Mouse (Mus musculus) thymus, postnatal 10 days (tissue): ENCODE results near the gene 1500009C09Rik.

ENCODE experiments used
- DNase-seq, 2 experiments: peaks; one replicate each; pipeline ENCODE4 v3.0.0; 2021; ENCODE audit warnings: low spot score in 2 of 2

Gene 1500009C09Rik

DNA sequence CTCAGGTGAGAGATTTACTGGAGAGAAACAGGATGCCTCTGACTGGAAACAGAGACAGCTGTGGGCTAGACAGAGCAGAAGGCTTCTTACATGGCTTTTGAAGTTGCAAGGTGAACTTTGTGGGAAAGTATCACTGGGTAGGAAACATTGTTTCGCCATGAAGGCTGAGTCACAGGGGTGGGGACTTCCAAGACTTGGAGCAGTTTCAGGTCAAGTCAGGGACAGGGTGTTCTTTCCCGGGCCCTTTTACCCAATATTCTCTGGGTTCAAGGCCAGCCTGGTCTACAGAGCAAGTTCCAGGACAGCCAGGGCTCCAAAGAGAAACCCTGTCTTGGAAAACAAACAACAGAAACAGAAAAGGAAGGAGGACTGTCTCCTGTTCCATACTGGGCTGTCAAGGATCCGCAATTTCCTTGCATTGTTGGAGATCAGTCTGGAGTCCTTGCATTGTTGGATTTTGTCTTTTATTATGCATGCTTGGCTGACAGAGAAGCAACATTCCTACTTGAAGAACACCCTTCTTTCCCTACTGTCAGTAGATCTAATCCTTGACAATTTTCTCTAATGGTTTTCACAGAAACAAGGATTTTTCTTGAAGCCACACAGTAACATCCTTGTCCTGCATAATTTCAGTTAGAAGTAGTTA is 4.9 kb upstream of the 1500009C09Rik start:
- DNase-seq: no peak

DNA sequence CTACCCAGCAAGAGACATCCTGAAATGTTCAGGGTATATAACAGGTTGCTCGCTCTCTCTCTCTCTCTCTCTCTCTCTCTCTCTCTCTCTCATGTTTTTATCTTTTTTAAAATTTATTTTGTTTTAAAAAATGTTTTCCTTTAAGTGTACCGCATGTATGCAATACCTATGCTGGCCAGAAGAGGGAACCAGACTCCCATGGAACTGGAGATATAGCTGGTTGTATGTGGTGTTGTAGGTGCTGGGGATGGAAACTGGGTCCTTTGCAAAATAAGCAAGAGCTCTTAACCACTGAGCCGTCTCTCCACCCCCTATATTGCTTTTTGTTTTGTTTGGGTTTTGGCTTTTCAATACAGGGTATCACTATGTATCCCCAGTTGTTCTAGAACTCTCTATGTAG is 618 bp upstream of the 1500009C09Rik start:
- DNase-seq: no peak

DNA sequence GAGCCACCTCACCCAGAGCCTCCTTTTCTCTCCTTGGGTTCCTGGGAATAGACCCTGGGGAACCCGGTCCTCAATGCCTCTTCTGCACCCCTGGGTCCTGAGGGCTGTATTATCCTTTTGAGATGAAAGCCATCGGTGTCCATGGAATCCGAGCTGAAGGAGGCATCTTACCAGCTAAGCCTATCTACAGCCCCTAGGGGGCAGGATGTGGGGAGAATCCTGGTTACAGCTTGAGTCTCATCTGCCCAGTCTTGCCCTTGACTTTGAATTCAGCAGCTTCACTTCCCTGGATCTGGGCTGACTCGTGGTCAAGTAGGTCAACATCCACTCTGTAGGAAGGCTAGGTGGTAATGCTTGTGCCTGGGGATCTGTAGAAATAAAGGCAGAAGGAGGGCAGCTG is 3.1 kb downstream of the 1500009C09Rik start:
- no peak for DNase-seq

DNA sequence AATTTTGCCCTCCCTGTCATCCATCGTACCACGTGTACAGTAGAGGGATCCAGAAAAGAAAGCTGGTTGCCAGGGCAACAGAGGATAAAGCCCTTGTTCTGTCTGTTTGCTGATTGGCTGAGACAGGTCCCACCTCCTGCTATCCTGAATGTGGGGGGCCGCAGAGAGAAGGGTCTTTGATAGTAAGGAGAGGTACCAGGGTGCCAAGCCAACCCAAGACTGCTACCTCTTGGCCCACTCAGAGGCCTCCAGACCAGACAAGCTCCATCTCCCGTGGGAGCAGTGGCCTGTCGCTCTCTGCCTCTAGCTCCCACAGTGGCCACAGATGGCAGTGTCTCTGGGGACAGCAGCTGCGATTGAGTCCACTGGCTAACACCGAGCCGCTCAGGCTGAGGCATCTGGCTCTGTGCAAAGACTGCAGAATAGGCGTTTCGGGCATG is 3.8 kb downstream of the 1500009C09Rik start:
- DNase-seq: no peak

DNA sequence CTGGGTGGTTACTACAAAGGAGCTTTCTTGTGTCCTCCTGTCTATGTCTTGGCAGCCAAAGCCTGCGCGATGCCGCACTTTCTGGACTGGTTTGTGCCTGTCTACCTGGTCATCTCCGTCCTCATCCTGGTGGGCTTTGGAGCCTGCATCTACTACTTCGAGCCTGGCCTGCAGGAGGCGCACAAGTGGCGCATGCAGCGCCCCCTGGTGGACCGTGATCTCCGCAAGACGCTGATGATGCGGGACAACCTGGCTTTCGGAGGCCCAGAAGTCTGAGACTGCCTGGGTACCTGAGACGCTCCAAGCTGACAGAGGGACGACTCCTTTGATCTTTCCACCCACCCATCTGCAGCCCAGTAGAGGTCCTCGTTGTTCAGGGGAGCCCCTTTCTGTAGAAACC is 7.3 kb downstream of the 1500009C09Rik start:
- peak; percentile 46 to 87 for DNase-seq

DNA sequence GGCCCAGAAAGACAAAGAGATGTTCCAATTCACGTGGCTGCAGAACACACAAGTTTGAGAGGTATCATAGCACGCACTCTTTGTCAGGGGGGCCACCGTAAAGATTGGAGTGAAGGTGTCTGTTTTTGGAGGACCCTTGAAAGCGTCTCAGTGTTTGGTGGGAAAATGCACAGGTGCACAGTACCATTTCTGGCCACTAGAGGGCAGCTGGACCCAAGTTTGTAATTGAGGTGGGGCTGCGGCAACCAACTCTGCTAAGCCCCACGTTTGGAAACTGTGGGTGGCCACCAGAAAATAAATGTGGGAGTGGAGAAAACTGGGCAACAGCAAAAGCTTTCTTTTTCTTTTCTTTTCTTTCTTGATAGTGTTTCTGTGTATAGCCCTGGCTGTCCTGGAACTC is 14.2 kb downstream of the 1500009C09Rik start:
- DNase-seq: peak; percentile 32 to 77

DNA sequence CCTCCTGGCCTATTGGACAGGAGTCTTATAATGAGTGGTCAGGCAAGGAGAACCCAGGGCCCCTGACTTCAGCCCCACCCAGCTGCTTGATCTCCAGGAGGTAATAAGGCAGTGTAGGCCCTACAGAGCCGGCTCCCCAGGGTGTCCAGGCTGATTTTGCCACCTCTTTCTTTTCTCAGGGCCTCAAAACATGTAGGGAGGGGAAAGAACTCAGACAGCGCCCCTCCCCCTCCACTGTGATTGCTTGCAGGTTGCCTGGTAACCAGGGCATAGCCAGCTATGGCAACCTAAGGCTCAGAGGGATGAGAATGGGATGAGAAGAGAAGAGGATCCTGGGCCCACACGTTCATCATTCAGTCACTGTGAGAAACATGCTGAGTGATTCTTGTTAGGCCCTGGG is 16.0 kb downstream of the 1500009C09Rik start:
- DNase-seq: no peak

DNA sequence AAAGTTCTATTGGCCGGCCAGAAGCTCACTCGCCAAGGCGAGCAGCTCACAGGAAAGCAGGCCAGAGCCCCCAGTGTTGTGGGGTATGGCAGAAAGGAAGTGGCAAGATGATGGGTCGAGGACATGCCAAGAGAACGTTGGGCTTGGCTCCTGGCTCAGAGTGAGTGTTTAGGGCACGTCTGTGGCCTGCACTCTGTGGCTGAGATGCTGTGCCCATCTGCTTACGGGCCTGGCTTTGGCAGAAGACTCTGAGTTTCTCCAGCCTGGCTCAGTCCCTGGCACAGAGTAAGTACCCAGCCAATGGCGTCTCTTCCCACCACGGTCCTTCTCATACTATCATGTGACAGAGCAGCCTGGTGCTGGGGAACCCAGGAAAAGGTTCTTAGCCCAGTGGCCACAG is 16.6 kb downstream of the 1500009C09Rik start:
- no peak for DNase-seq

DNA sequence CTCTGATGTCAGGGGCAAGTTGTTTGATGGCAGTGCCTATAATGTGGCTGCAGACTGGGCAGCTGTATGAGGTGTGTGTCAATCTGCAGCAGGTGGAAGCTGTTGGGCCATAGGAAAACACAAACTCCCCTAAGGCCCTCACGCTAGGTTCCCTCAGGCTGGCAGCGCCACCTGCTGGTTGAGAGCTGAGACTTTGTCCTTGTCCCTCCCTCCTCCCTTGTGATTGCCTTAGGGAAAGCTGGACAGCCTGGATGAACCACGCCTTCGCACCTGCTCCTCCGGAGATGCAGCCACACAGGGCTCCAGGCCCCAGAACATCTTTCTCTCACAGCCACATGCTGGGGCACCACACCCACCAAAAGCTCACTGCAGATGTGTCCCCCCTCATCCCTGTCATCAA is 19.0 kb downstream of the 1500009C09Rik start:
- DNase-seq: peak; percentile 7 to 62

DNA sequence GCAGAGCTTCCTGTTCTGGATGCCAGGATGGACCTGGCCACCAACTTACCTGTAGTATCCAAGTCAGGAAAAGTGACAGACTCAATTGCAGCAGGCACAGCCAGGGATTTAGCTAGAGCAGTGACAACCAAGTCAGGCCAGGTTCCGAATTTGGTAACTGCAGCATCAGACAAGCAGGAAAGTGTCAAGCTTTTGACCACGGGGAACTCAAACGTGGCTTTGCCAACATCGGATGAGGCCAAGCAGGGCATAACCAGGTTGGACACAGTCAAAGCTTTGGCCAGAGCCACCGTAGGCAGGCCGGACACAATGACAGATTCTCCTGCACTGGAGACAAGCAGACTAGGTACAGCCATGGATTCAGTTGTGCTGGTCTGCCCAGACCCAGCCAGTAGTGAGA is 20.1 kb downstream of the 1500009C09Rik start:
- no peak for DNase-seq

DNA sequence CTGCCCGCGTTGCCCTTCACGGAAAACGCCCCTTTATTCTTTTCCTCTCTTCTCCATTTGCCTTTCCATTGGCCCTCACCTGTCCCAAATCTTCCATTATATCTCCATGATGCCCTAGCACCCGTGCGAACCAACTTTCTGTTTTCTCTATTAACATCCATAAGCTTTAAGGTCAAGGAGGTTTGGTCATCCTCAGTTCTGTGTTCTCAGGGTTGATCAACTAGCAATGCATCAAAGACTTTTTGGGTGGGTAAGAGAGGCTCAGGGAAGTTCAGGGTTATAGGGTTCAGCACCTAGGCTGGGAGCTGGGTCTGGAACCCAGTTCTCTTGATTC is 22.4 kb downstream of the 1500009C09Rik start, which contains the start of gene Sept3:
Sept3 (plus strand) TSS at position 301 of the 334 bp plus-strand sequence.
- no peak for DNase-seq

DNA sequence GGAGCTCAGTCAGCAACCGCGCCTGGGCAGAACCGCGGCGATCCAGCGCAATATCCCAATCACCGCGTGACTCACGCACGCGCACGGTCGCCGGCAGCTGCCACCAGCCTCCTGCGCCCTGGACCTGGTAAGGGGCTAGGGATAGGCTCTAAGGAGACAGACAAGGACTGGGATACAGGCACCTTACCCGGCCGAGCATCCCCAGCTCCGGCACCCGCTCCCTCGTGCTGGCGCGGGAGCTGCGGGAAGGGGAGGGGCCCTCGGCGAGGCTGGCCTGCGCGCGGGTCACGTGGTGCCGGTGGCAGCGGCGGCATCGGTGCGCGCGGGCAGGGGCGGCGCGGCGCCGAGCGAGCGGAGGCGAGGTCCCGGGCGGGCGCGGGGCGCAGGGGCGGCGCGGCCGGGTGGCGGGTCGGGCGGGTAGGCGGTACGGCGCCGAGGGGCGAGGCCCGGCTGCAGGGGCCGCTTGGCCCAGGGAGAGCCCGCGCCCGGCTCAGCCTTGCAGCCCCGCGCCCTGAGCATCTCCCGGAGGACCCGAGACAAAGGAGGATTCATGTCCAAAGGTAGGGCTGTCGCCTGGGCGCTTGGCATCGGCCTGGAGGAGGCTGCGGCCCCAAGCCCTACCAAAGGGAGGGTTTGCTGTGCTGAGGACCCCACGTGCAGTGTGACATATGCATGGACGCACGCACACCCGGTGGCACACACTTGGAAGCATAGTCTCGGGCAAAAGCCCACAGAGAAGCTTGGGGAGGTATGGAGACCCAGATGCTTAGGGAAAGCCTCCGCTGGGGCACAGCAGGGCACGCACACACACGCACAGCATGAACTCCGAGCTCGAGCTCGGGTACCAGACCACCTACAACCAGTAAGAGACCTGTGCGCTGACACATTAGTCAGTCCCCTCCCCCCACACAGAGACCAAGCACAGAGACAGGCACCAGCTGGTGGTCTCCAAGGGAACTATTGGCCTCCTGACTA is 23.0 kb downstream of the 1500009C09Rik start:
- peak in 1 of 2 experiments; percentile 19 for DNase-seq

DNA sequence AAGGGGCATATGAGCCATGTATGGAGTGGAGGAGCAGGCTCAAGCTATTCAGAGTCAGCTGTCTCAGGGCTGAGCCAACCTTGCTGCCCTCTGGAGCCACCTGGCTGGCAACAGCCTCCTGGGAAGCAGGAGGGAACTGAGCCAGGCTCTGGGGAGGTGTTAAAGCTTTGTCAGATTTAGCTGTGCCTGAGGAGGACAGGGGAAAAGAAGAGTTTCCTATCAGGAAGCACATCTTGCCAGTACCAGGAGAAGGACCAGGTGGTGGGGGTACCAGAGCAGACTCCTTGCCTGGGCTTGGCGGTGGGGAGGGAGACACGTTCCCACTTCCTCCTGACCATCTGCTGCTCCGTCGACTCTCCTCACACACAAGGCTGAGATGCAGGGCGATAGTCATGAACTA is 25.4 kb downstream of the 1500009C09Rik start:
- DNase-seq: no peak

DNA sequence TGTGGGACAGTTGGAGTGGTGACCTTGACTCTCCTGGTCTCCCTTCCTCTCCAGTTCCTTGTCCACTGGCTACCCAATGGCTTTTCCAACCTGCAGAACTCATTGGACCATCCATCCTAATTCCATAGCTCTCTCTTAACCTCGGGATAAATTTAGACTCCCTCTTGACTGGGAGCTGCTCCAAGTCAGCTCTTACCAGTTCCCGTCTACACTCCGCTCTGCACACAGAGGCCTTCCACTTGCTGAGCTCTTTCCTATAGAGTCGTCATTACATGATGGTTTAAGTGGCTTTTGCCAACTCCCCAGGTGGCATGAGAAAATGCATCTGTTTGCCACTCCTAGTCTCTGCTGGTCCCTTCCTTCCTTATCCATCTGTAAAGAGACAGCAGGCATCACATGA is 28.4 kb downstream of the 1500009C09Rik start:
- DNase-seq: no peak

DNA sequence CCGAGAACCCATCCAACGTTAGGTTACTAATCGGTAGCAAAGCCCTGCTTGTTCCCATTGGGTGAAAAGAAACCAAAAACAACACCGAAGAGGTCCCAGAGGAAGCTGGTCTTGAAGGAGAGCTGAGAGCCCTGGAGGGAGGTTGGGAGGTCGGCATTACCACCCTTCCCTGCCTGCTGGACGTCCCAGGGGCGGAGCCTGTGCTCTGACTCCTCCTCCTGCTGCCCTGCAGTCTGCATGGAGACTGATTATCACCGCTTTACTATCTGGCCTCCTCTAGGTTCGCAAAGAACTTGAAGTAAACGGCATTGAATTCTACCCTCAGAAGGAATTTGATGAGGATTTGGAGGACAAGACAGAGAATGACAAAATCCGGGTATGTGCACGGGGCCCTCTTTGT is 34.0 kb downstream of the 1500009C09Rik start:
- DNase-seq: no peak

DNA sequence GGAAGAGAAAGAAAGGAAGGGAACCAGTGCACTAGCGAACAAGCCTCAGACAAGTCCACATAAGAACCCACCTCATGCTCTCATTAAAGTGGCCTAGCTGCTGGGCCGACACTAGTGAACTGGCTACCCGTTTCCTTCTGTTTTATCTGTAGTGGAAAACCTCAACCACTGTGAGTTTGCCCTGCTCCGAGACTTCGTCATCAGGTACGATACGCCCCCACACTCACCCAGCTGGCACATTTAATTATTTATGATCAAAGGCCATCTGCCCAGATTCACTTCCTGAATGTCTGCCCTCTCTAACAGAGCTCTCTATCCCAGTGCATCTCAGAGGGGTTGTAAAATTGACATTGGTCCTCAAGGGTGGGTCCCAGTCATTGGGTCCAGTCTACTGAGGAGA is 38.1 kb downstream of the 1500009C09Rik start:
- DNase-seq: no peak

DNA sequence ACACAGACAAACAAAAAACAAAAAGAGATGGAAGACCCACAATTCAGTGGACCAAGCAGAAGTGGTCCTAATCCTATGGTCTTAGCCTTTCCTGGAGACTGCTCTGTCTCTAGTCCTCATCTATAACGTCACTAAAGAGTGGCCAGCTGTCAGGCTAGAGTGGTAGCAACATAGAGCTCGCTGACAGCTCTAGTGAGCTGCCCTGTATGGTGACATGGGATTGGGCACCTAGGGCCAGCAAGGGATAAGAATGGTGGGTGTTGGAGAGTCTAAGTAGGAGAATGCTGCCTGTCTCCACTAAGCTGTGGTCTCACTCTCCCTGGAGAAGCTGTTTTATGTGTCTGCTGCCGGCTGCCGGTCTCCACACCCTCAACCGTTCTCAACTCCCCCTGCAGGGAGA is 40.7 kb downstream of the 1500009C09Rik start:
- DNase-seq: no peak

DNA sequence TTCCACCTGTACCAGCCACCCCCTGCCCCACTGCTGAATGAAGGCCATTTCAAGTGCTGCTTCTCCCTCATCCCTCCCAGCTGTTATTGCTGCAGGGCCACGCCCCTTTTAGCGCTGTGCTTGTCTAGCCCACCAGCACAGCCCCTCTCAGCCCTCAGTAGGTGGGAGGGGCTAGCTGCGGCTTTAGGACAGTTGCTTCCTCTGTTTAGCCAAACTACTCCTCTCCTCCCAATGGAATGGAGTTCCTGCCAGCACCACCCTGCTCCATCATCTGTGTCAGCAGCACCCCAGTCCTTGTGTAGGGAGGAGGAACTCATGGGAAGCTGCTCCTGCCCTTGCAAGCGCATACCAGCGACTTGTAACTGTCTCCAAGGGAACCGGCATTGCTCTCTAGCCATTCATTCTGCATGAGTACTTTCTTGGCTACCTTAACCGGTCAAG is 41.1 kb downstream of the 1500009C09Rik start:
- DNase-seq: no peak

DNA sequence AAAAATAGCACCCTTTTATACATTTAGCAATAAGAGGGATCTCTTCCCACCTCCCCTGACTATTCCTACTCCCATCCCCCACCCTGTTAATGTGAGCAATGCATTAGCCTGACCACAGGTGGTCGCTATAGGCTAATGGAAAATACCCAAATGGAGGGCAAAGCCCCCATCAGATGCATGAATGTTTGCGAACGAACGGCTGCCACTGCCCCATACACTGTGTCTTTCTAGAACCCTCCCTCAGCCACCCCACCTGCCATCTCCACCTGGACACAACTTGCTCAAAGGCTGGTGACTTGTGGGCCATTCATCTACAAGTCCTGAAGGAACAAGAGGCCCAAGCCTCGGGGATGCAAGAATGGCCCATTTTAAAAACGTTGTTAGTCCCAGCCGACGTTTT is 41.9 kb downstream of the 1500009C09Rik start:
- DNase-seq: no peak

DNA sequence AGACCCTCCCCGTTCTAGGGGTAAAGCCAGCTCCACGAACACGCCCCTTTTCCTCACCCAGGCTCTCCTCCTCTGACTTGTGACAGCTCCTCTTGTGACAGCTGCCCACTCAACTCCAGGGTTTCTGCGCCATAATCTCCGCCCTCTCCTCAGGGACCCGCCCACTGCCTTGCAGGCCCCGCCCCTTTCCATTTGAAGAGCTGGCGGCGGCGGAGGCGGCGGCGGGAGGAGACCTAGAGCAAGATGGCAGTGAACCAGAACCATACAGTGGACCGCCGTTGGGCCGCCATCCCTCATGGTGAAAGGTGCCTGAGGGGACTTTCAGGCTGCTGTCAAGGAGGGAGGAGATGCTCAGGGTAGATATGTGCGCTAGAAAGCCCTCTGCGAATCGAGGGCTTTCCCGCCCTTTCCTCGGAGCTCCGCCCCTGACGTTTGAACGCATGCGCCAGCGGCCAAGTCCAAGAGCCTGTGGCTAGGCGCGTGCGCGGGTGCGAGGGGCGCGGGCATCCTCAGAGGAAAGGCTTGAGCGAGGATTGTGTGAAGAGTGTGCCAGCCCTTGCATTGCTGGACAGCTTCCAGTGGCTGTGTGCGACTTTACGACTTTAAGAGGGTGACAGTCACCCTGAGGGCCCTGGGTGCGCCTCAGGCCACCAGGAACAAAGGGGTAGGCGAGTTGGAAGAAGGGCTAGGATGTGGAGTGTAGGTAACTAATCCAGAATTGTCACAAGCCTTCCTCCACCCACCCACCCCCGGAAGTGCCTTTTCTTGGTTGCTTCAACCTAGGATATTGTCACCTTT is 46.8 kb downstream of the 1500009C09Rik start, which contains the start of gene Wbp2nl:
Wbp2nl (plus strand) TSS at position 191 of the 798 bp plus-strand sequence.
- DNase-seq: no peak

DNA sequence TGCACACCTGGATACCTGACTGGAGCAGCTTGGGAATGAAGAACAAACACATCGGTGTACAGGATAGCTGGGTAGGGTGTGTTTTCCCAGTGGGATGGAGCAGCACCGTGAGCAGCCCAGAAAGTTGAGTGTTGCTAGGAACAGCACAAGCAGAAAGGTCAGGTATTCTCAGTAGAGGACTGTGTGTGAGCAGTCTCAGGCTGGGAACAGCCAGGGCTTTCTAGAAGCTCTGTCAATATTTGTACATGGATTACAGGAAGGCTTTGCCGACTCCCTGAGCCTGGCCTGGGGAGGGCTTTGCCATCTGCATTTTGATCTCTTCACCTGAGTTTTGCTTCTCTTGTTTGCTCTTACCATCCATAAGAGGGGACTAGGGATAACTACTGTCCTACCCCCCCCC is 54.9 kb downstream of the 1500009C09Rik start:
- no peak for DNase-seq

DNA sequence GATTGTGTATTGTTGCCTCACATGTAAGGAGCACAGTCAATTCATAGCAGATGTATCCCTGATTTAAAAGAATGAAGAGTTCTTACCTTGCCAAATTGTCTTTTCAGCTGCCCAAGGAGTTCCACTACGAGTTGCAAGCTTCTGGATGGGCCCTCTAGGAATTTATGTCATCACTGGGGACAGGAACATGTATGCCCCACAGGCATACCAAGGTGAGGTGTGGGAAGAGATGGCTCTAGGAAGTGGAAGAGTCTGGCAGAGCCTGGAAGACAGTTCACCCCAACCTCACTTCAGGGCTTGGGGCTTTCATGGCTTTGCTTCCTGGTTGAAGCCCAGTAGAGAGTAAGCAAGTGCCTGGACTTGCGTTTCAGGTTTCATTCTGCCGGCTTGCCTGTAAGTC is 56.2 kb downstream of the 1500009C09Rik start:
- DNase-seq: no peak
